Mouse (Mus musculus) lung, postnatal 0 days (tissue): ENCODE measurements around the gene Ncor2. TPM values are rescaled to one million over a fixed set of nuclear protein-coding genes. Genes with fewer than 3 reads are reported as not detected.

Experiments
- ATAC-seq: fragments of 200-750 bp; cut with Nextera tagmentation; 2 replicates; pipeline ENCODE4 v1.8.0; 2017; ENCODE audit warnings: moderate library complexity
- DNase-seq: peaks from one replicate; pipeline ENCODE4 v3.0.0-alpha.2; 2016; ENCODE audit warnings: low spot score
- H3K27ac ChIP-seq: fragments of 300-500 bp; sonication (generic); 2 replicates; pipeline ENCODE4 v1.5.1; 2014; ENCODE audit warnings: antibody characterized with exemption, mild to moderate bottlenecking, low read length, mixed read lengths
- H3K27me3 ChIP-seq: fragments of 300-500 bp; sonication (generic); replicated peaks from 2 replicates; pipeline ENCODE4 v1.6.1; 2014; ENCODE audit warnings: low read length, mixed read lengths; ENCODE audit not compliant: insufficient read depth
- H3K36me3 ChIP-seq: fragments of 300-500 bp; sonication (generic); 2 replicates; pipeline ENCODE4 v1.6.1; 2014; ENCODE audit warnings: low read length, mixed read lengths; ENCODE audit not compliant: insufficient read depth
- H3K4me1 ChIP-seq: fragments of 300-500 bp; sonication (generic); 2 replicates; pipeline ENCODE4 v1.6.1; 2014; ENCODE audit warnings: antibody characterized with exemption, low read depth, low read length, mixed read lengths; ENCODE audit not compliant: insufficient read depth
- H3K4me2 ChIP-seq: fragments of 300-500 bp; sonication (generic); replicated peaks from 2 replicates; pipeline ENCODE4 v1.6.1; 2014; ENCODE audit warnings: low read depth, mild to moderate bottlenecking, low read length, moderate library complexity, mixed read lengths
- H3K4me3 ChIP-seq: fragments of 300-500 bp; sonication (generic); 2 replicates; pipeline ENCODE4 v1.5.1; 2014; ENCODE audit warnings: low read depth, low read length
- H3K9ac ChIP-seq: fragments of 300-500 bp; sonication (generic); replicated peaks from 2 replicates; pipeline ENCODE4 v1.6.1; 2014; ENCODE audit warnings: low read depth, mild to moderate bottlenecking
- H3K9me3 ChIP-seq: fragments of 300-500 bp; sonication (generic); 2 replicates; pipeline ENCODE4 v1.6.1; 2016; ENCODE audit warnings: low read length, mixed read lengths
- CTCF ChIP-seq: IDR thresholded peaks from 2 replicates; pipeline ENCODE4 v1.5.1; 2016; ENCODE audit warnings: antibody characterized with exemption, mild to moderate bottlenecking
- EP300 ChIP-seq: IDR thresholded peaks from 2 replicates; pipeline ENCODE4 v1.6.1; 2016; ENCODE audit warnings: antibody characterized with exemption, mild to moderate bottlenecking, control low read depth
- WGBS: fragments of 180-500 bp; shearing (Covaris S2); extraction: QIAGEN DNeasy Blood & Tissue Kit; methylation state at CpG from one replicate; pipeline ENCODE4 v1.1.7; 2014; 5-methylcytosine and 5-hydroxymethylcytosine counted together
- polyA plus RNA-seq: library from polyadenylated mRNA; unstranded; fragments of >200 nt; fragmentation: Nextera tagmentation; extraction: Ambion mirVana; gene quantifications from 2 replicates; pipeline ENCODE4 v1.2.1, GENCODE M21; 2015

The Ncor2 gene
- polyA plus RNA-seq, 1 experiment from 2014 or later = 20.2 TPM

DNA sequence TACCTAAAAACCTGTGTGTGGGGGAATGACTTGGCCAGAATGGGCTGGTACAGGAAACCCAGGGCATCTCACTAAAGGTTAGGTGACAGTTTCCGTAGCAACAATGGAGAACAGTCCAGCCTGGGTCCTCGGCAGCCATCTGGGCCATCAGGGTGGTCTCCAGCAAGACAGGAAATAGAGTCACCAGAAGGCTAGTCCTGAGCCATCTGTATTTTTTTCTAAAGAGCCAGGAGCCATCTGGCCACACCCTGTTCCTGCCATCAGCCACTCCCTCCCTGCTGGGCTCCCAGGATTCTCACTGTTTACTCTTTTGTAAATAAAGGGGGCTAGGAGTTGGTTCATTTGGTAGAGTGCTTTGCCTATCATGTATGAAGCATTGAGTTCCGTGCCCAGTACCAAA, 16.1 kb upstream of the Ncor2 start:
- Histone ChIP-seq H3K4me2 (no peak overlapping the region), H3K27me3 (no peaks in the 10 kb centered on the region), H3K4me3 (no peak overlapping the region), H3K36me3 (no peaks in the 10 kb centered on the region), H3K9me3 (no peaks in the 10 kb centered on the region), H3K9ac (no peak overlapping the region), H3K4me1 (no peaks in the 10 kb centered on the region), H3K27ac (no peak overlapping the region)
- TF ChIP-seq CTCF = no peak
- no peak for TF ChIP-seq EP300
- 54% methylated on average over 3 of the region's 3 CpGs for WGBS
- DNase-seq (no peak), ATAC-seq (no peak)

DNA sequence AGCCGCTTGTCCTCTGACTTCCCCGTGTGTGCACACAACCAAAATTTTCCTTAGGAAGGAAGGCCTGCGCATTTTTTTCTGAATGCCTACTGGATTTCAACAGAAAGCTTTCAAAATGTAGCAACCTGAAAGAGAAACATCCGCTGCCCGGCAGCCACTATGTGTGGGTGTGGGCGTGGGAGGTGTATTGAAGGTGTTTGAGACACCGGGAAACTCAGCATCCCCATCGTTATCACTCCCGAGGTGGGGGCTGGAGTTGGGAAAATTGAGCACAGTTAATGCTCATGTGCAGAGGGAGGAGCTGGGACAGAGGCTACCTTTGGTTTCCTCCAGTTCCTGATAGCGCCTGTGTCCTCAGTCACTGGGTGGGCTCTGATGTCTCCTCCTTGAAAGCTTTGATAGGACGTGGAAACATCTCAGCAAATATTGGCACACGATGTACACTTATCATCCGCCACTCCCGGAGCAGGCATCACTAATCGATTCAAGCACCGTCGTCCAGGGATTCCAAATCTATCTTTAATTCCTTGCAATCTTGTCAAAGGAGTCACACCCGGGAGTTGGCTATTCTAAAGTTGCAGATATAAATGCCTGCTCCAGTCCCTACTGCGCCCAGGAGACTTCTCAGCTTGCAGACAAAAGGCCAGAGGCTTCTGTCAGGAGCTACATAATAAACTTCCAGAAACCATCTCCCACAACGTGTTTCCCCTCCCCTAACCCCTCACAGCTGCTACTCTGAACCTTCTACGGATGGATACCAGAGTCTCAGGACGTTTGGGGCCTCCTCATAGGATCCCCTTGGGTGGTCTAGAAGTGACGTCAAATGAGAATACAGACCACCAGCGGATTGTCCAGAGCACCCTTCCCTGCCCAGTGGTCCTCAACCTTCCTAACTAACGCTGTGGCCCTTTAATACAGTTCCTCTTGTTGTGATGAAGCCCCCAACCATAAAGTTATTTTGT, 14.7 kb upstream of the Ncor2 start:
- DNase-seq (no peak), ATAC-seq (no peak)
- Histone ChIP-seq H3K27me3 (no peaks in the 10 kb centered on the region), H3K4me1 (0 out of 2 replicates have a peak, but pooled peaks cover under 1% of the 10 kb centered on the region), H3K27ac (no peak overlapping the region), H3K4me2 (no peak overlapping the region), H3K36me3 (no peaks in the 10 kb centered on the region), H3K9ac (no peak overlapping the region), H3K4me3 (no peak overlapping the region), H3K9me3 (no peaks in the 10 kb centered on the region)
- no peak for TF ChIP-seq CTCF
- no peak for TF ChIP-seq EP300
- WGBS = 47% methylated on average over 25 of the region's 25 CpGs

DNA sequence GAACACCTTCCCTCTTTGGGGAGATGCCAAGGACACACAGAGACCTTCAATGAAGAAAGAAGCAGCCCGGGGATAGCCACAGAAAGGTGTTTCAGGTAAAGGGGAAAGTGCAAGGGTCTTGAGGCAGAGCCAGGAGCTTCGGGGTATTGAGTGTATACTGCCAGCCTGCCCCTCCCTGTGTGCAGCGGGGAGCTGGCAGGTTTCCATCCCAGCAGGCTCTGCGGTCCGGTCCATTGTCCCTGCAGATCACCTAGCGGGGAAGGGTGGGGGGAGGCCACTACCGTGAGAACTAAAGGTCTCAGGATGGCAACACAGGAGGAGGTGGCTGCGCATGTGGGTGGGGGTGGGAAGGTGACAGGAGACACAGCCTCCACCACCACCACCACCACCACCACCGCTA, 12.6 kb upstream of the Ncor2 start:
- TF ChIP-seq EP300 (no peak), CTCF (no peak)
- DNase-seq = no peak

DNA sequence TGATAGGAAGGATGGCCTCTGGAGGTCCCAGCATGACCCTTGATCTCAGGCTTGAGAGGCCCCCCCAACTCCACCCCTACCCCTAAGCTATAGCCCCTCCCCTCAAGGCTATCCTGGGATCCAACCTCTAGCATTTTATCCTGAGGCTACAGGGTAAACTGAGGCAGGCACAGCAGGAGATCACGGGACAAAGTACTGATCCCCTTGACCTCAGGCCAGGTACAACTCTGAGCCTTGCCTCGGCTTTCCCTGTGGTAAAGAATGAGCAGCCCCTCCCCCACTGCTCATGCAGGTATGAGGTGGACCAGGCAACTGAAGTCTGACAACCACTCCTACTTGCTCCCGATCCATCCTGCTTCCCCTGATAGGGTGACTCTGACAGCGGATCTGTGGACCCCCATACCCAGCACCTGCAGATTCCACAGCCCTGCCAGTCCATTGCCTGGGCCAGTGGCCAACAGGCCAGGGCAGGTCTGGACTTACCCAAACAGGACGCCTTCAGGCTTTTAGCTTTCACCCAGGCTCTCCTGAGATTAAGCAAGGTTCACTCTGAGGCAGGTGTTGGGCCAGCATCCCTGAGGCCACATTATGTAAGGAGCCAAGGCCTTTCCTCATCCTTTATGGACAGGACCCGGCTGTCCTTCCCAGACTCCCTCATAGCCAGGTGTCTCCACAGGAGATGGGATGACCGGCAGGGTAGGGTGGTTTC, 11.2 kb upstream of the Ncor2 start:
- Histone ChIP-seq H3K9ac (no peak overlapping the region), H3K27ac (no peak overlapping the region), H3K9me3 (no peaks in the 10 kb centered on the region), H3K4me3 (no peak overlapping the region), H3K4me2 (no peak overlapping the region), H3K36me3 (no peaks in the 10 kb centered on the region), H3K4me1 (0 out of 2 replicates have a peak, but pooled peaks cover 2% of the 10 kb centered on the region), H3K27me3 (no peaks in the 10 kb centered on the region)
- DNase-seq = no peak
- WGBS = 75% methylated on average over 7 of the region's 7 CpGs
- no peak for ATAC-seq
- TF ChIP-seq EP300 = no peak
- TF ChIP-seq CTCF = no peak

More for the DNA sequence above, 12.6 kb upstream of the Ncor2 start:
- Histone ChIP-seq H3K4me1 (0 out of 2 replicates have a peak, but pooled peaks cover 2% of the 10 kb centered on the region), H3K27ac (no peak overlapping the region), H3K36me3 (no peaks in the 10 kb centered on the region), H3K9me3 (no peaks in the 10 kb centered on the region), H3K4me2 (no peak overlapping the region), H3K27me3 (no peaks in the 10 kb centered on the region), H3K4me3 (no peak overlapping the region), H3K9ac (no peak overlapping the region)
- WGBS = 54% methylated on average over 9 of the region's 9 CpGs
- ATAC-seq = no peak

DNA sequence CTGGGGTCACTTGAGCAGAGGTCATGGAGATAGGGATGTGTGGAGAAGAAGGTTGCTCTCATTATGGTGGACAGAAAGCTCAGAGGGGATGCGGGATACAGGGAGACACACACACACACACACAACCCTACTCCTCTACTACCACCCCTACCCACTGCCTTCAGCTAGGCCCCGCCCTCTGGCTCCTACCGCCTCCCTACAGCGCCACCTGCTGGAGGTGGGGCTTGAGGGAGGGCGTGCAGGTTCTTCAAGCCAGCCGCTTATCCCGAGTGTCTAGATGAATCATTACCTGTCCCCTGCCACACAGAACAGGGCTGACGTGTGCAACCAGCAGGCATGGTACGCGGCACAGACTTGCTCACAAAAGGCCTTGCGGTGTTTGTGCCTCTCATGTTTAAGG, 10.6 kb upstream of the Ncor2 start:
- DNase-seq (peak; percentile 86), ATAC-seq (peak; percentile 80)
- Histone ChIP-seq H3K9me3 (no peaks in the 10 kb centered on the region), H3K9ac (no peak overlapping the region), H3K27me3 (no peaks in the 10 kb centered on the region), H3K4me2 (no peak overlapping the region), H3K4me3 (no peak overlapping the region), H3K27ac (no peak overlapping the region), H3K36me3 (no peaks in the 10 kb centered on the region), H3K4me1 (0 out of 2 replicates have a peak, but pooled peaks cover 2% of the 10 kb centered on the region)
- WGBS = 28% methylated on average over 11 of the region's 11 CpGs
- TF ChIP-seq CTCF = peak; percentile 95
- no peak for TF ChIP-seq EP300
